Mouse (Mus musculus) B cell, adult (primary cell): ENCODE data around the gene Slc38a1. TPM values are rescaled to one million over a fixed set of nuclear protein-coding genes. Genes with fewer than 3 reads are reported as not detected.

Experiments
- total RNA-seq: library from RNA; stranded (reverse); gene quantifications from 4 replicates; pipeline ENCODE4 v1.2.4, GENCODE M21; 2023; ENCODE audit not compliant: inconsistent age

Gene Slc38a1
- total RNA-seq, result 208 to 263 TPM (median 259 TPM) in 4 replicates

GRCm38 (mm10) chr15:96642436-96643405 lies at the start of gene Slc38a1:
Gene Slc38a1, minus strand, starts transcription at chr15:96642913.

Other genes with a start within 250 kb of the Slc38a1 start
- 150 to 158 TPM (median 157 TPM) in 4 replicates for gene Scaf11, start 182.1 kb downstream of the Slc38a1 start, total RNA-seq
- gene Slc38a2, start 56.8 kb upstream of the Slc38a1 start, total RNA-seq, result 153 to 161 TPM (median 159 TPM) in 4 replicates